Mouse (Mus musculus): Measurements from ENCODE around the gene Tead3. TPM values are rescaled to one million over a fixed set of nuclear protein-coding genes. Genes with fewer than 3 reads are reported as not detected.

Tead3 gene
- 5.3 and 6.6 TPM in 2 replicates for polyA plus RNA-seq (2015; fragmentation: Nextera tagmentation; extraction: Ambion mirVana)

DNA sequence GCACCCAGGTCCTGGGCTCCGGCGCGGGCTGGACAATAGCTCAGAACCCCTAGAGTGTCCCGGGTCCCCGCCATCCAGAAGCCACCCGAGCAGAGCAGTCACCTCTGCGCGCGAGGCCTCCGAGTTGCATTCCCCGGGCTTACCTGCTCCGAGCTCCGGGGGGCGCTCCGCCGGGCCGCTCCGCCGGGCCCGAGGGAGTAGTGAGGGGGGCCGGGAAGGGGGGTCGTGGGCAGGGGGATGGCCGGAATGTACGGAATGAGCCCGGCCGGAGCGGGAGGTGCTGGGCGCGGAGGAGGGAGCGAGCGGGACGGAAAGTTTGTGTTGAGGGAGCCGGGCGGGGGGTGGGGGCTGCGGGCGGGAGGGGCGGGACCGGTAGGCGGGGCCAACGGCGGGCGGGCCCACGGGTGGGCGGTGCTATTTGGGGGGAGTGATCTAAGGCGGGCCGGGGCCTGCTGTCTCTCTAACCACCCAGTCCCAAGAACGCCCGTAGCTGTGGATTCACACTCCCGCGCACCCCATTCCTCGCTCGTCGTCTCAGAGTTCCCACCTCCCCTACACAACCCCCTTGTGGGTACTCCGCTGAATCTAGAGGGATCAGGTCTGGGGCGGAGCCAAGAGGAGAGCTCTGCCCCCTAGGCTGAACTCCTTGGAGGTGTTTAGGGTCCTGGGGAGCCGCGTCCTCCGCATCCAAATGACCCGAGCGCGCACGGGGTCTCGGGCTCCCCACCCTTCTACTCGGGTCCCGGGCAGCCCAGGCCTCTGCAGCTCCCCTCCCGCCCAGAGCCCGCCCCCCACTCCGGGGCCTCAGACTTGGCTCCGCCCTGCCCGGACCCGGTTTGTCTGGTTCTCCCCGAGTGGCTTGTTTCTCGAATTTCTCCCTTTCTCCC lies at the start of gene Tead3:
Tead3 (minus strand) TSS at position 352 of the 887 bp plus-strand sequence.
- Histone ChIP-seq H3K9ac (peak within 1 kb of the TSS; percentile 94), H3K4me2 (peak within 1 kb of the TSS; percentile 98), H3K4me3 (peak within 1 kb of the TSS; percentile 93), H3K27me3 (peaks cover 27% of the 10 kb centered on the region), H3K9me3 (replicated peaks) (no peaks in the 10 kb centered on the region), H3K36me3 (no peaks in the 10 kb centered on the region), H3K27ac (peak within 1 kb of the TSS; percentile 96), H3K4me1 (replicated peaks) (peaks cover 41% of the 10 kb centered on the region)
- peak; percentile 81 for ATAC-seq (replicated peaks; ENCODE audit: insufficient number of reproducible peaks, insufficient read depth, low FRiP score, low read depth)
- WGBS, result under 1% methylated on average over 56 of the region's 73 CpGs

DNA sequence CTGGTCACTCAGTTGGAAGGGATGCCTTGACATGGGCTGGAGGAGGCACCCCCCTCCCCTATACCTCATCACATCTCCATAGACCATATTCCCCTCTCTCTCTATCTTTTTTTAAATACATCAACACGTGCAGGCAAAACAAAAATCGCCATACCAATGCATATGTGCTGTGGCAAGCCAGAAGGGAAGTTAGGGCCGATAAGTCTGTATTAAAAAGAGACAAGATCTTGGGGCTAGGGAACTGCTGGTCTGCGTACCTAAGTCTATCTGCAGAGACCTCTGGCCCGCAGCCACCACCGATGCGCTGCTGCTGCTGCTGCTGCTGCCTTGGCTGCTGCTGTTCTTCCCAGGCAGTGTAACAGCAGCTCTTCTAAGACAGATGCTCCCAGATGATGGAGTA lies 44.4 kb upstream of the Tead3 start:
- ATAC-seq (replicated peaks; ENCODE audit: insufficient number of reproducible peaks, insufficient read depth, low FRiP score, low read depth), result no peak
- H3K36me3 ChIP-seq, result peaks cover 18% of the 10 kb centered on the region; the same call in 1 of the 2 replicates
- no peak overlapping the region for H3K4me2 ChIP-seq
- no peaks in the 10 kb centered on the region for H3K9me3 ChIP-seq (replicated peaks)
- no peak overlapping the region for H3K4me3 ChIP-seq
- H3K4me1 ChIP-seq (replicated peaks), result peaks cover 7% of the 10 kb centered on the region
- WGBS, result 74% methylated on average over 7 of the region's 7 CpGs
- no peak overlapping the region for H3K9ac ChIP-seq
- H3K27ac ChIP-seq, result no peak overlapping the region
- H3K27me3 ChIP-seq, result 0 out of 2 replicates have a peak, but pooled peaks cover 7% of the 10 kb centered on the region

DNA sequence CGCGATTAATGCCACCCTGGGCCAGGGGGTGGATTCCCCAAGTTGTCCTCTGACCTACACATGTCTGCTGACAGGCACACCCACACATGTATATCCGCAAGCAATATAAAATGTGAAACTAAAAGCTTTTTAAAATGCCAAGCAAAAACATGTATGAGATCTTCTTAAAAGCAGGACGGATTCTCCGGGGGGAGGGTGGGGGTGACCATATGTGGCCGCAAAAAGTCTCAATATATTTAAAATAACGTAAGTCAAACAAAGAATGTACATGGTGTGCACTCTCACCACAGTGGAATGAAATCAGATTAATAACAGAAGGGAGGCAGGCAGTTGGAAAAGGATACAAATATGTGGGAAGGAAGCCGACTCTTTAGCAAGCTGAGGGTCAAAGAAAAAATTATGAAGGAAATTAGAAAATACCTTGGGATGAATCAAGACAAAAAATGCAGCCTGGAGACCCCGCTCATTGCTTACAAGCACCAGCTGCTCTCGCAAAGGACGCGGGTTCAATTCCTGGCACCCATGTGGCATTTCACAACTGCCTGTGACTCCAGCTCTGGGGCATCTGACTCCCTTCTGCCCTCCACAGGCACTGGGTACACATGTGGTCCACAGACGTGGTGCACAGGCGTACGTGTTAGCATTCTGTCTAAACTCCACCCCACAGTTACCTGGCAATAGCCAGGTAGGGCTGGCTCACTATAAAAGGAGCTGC lies 43.6 kb upstream of the Tead3 start:
- WGBS, result 76% methylated on average over 15 of the region's 15 CpGs
- peaks cover 10% of the 10 kb centered on the region for H3K27me3 ChIP-seq
- H3K9ac ChIP-seq, result no peak overlapping the region
- H3K4me1 ChIP-seq (replicated peaks), result peaks cover 7% of the 10 kb centered on the region
- peaks cover 16% of the 10 kb centered on the region; the same call in 1 of the 2 replicates for H3K36me3 ChIP-seq
- H3K27ac ChIP-seq, result no peak overlapping the region
- no peak overlapping the region for H3K4me3 ChIP-seq
- ATAC-seq (replicated peaks; ENCODE audit: insufficient number of reproducible peaks, insufficient read depth, low FRiP score, low read depth), result no peak
- no peaks in the 10 kb centered on the region for H3K9me3 ChIP-seq (replicated peaks)
- no peak overlapping the region for H3K4me2 ChIP-seq

DNA sequence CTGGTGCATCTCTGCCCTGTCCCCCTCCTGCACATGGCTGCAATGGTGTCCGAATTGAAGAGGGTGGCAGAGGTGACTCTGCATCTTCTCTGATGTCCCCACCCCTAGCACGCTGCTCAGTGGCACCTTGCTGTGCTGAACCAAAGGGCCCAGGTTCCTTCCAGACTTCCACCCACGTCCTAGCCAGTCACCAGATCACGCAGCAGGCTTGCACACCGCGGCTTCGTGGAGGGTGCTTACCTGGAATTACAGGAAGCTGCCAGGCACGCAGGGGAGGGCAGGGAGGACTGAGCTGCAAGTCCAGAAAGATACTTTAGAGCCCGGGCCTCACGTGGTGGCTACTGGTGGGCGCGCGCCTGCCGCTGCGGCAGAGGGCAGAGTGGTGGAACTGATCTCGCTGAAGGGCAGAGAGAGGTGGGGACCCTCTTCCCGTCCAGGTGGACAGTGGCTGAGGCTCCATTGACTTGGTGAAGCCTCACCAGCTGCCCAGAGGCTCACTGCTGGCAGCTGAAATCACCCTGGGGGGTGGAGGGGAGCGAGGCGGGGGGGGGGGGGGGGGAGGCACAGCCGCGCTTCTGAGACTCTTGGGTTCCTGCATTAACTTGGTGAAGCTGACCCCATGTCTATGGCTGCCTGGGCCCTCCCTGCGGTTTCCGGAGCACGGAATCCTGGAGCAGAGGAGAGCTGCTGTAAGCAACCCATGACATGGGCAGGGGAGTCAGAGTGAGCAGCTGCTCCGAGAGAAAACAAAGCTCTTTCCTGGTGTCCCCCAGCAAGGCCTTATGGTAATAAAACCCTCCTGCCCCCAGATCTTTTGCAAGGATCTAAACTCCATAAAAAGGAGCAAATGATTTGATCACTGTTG lies 41.2 kb upstream of the Tead3 start:
- H3K9ac ChIP-seq, result no peak overlapping the region
- no peaks in the 10 kb centered on the region for H3K9me3 ChIP-seq (replicated peaks)
- peak overlapping the region; percentile 50 for H3K4me2 ChIP-seq
- peaks cover 7% of the 10 kb centered on the region for H3K4me1 ChIP-seq (replicated peaks)
- WGBS, result 5% methylated on average over 23 of the region's 25 CpGs
- H3K36me3 ChIP-seq, result no peaks in the 10 kb centered on the region
- H3K27ac ChIP-seq, result no peak overlapping the region
- no peak for ATAC-seq (replicated peaks; ENCODE audit: insufficient number of reproducible peaks, insufficient read depth, low FRiP score, low read depth)
- H3K4me3 ChIP-seq, result 0 out of 2 replicates have a peak overlapping the region, but pooled peaks have one; percentile 5
- H3K27me3 ChIP-seq, result peaks cover 31% of the 10 kb centered on the region

DNA sequence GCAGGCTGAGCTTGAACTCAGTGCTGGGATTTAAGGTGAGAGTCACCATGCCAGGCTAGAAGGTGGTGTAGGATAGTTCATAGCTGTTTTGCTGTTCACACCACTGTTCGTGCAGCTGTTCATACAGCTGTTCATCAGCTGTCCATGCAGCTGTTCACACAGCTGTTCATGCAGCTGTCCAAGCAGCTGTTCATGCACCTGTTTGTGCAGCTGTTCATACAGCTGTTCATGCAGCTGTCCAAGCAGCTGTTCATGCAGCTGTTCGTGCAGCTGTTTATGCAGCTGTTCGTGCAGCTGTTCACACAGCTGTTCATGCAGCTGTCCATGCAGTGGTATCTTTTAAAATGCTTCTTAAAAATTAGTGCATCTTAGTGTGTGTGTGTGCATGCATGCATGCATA lies 37.9 kb upstream of the Tead3 start:
- WGBS, result 71% methylated on average over 3 of the region's 3 CpGs
- peaks cover 11% of the 10 kb centered on the region for H3K4me1 ChIP-seq (replicated peaks)
- H3K27me3 ChIP-seq, result peaks cover 40% of the 10 kb centered on the region
- no peaks in the 10 kb centered on the region for H3K36me3 ChIP-seq
- H3K4me2 ChIP-seq, result no peak overlapping the region
- H3K9me3 ChIP-seq (replicated peaks), result no peaks in the 10 kb centered on the region
- H3K27ac ChIP-seq, result no peak overlapping the region
- no peak for ATAC-seq (replicated peaks; ENCODE audit: insufficient number of reproducible peaks, insufficient read depth, low FRiP score, low read depth)
- H3K9ac ChIP-seq, result no peak overlapping the region
- H3K4me3 ChIP-seq, result no peak overlapping the region

DNA sequence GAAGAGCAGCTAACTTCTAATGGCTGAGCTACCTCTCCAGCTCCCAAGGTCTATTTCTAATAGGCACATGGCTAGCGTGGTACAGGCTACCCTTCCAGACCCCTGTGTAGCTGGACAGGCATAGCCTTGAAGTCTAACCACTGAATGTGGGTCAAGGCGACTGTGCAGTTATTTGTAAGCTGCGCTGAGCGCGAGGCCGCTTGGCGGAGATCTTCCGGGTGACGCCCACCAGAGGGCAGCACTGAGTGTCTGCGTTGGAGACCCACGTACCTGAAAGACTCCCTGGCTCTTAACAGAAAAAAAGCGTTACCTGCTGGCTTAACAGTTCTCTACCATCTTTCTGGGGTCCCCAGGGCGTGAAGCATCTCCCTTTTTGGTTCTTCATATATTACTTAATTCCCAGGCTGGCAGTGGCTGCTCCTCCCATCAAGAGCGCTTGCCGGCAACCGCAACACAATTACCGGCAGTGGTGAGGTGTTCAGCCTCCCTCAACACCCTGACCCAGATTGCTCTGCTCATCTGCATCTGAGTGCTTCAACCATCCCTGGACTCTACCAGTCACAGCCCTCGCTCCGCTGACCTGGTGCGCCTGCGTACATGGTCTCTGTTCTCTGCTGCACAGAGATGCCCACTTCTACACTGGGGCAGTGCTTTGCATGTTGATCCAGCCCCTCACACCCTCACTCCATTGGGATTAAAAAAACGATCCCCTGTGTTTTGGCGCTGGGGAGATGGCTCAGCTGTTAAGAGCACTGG lies 35.7 kb upstream of the Tead3 start:
- Histone ChIP-seq H3K36me3 (no peaks in the 10 kb centered on the region), H3K4me1 (replicated peaks) (peaks cover 4% of the 10 kb centered on the region; the same call in 1 of the 2 replicates), H3K4me2 (peak overlapping the region; percentile 42), H3K4me3 (peak overlapping the region; percentile 5; the same call in 1 of the 2 replicates), H3K27ac (no peak overlapping the region), H3K9me3 (replicated peaks) (no peaks in the 10 kb centered on the region), H3K27me3 (peaks cover 37% of the 10 kb centered on the region), H3K9ac (no peak overlapping the region)
- 5% methylated on average over 23 of the region's 23 CpGs for WGBS
- ATAC-seq (replicated peaks; ENCODE audit: insufficient number of reproducible peaks, insufficient read depth, low FRiP score, low read depth), result peak; percentile 50; the same call in 1 of the 2 replicates

DNA sequence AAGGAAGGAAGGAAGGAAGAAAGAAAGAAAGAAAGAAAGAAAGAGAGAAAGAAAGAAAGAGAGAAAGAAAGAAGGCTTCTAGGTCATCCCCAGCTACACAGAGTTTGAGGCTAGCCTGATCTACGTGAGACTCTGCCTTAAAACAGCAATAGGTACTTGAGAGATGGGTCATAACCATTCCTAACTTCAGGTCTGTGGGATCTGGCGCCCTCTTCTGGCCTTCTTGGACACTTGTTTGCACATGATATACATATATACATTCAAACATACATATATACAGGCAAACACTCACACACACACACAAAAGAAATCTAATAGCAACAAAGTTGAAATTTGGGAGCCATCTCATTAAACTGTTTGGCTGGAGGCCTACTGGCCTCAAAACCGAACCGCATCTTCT lies 33.7 kb upstream of the Tead3 start:
- Histone ChIP-seq H3K4me3 (no peak overlapping the region), H3K27ac (no peak overlapping the region), H3K9ac (no peak overlapping the region), H3K36me3 (no peaks in the 10 kb centered on the region), H3K9me3 (replicated peaks) (no peaks in the 10 kb centered on the region), H3K27me3 (peaks cover 31% of the 10 kb centered on the region), H3K4me2 (no peak overlapping the region), H3K4me1 (replicated peaks) (peaks cover 4% of the 10 kb centered on the region; the same call in 1 of the 2 replicates)
- WGBS, result 67% methylated on average over 4 of the region's 4 CpGs
- ATAC-seq (replicated peaks; ENCODE audit: insufficient number of reproducible peaks, insufficient read depth, low FRiP score, low read depth), result no peak

DNA sequence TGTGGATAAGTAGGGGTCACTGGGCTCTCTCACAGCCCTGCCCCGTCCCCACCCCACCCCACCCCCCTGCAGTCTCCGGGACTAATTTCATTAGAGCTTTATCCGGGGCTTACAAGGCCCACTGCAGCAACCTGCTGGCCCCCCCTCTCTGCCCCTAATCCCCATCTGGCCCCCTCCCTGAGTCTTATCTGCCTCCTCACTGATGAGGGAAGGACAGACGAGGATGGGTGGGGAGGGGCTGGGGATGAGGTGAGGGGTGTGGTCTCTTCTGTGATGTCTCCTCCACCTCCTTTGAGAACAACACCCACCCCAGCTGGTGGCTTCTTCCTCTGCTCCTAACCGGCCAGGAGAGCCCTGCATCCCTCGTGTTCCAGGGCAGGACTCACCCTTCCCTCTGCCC lies 29.6 kb upstream of the Tead3 start:
- H3K27ac ChIP-seq, result no peak overlapping the region
- ATAC-seq (replicated peaks; ENCODE audit: insufficient number of reproducible peaks, insufficient read depth, low FRiP score, low read depth), result no peak
- H3K4me1 ChIP-seq (replicated peaks), result peaks cover 6% of the 10 kb centered on the region

DNA sequence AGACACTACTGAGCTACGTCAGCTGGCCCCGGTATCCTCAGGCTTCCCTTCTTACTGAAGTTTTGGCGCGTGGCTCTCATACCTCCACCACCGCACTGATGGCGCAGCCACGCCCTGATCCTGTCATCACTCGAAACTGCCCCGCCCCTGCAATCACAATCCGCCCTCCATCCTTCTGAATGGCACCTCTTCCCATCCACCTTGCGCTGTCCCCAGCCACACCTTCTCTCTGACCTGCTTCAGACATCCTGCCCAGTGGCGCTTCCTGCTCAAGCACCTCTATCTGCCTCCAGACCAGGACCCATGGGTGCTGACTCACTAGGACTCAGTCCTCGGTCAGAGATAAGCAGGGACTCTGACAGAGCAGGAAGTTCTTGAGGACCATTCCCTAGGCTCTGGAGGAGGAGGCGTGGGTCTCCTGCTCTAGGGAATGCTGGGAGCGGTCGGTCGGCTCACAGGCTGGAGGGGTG lies 25.0 kb upstream of the Tead3 start:
- Histone ChIP-seq H3K4me1 (replicated peaks) (peaks cover 6% of the 10 kb centered on the region), H3K4me2 (no peak overlapping the region), H3K4me3 (no peak overlapping the region), H3K9ac (no peak overlapping the region), H3K27ac (no peak overlapping the region), H3K36me3 (no peaks in the 10 kb centered on the region), H3K9me3 (replicated peaks) (no peaks in the 10 kb centered on the region), H3K27me3 (peaks cover 32% of the 10 kb centered on the region)
- ATAC-seq (replicated peaks; ENCODE audit: insufficient number of reproducible peaks, insufficient read depth, low FRiP score, low read depth), result no peak
- WGBS, result 8% methylated on average over 17 of the region's 17 CpGs

More for the DNA sequence above, 29.6 kb upstream of the Tead3 start:
- no peak overlapping the region for H3K9ac ChIP-seq
- WGBS, result 5% methylated on average over 6 of the region's 6 CpGs
- no peaks in the 10 kb centered on the region for H3K9me3 ChIP-seq (replicated peaks)
- H3K4me2 ChIP-seq, result no peak overlapping the region
- no peaks in the 10 kb centered on the region for H3K36me3 ChIP-seq
- H3K4me3 ChIP-seq, result no peak overlapping the region
- peaks cover 14% of the 10 kb centered on the region for H3K27me3 ChIP-seq

DNA sequence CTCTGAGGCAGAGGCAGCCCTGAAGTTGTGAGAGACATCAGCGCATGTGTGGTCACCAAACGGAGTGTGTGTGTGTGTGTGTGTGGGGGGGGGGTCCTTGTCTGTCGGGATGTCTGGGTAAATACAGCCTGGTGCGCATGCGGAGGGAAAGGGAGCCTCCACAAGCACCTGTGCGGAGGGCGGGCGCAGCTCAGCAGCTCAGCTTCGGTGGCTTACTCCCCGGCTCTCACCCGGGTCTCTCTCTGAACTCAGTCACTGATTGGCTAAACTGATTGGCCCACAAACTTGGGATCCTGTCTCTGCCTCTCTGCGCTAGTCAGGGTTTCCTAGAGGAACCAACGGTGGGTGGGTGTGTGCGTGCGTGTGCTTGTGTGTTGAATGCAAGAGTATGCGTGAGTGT lies 23.9 kb upstream of the Tead3 start:
- Histone ChIP-seq H3K4me1 (replicated peaks) (peaks cover 6% of the 10 kb centered on the region), H3K9me3 (replicated peaks) (no peaks in the 10 kb centered on the region), H3K4me3 (no peak overlapping the region), H3K27me3 (peaks cover 32% of the 10 kb centered on the region), H3K9ac (no peak overlapping the region), H3K4me2 (no peak overlapping the region), H3K27ac (no peak overlapping the region), H3K36me3 (no peaks in the 10 kb centered on the region)
- no peak for ATAC-seq (replicated peaks; ENCODE audit: insufficient number of reproducible peaks, insufficient read depth, low FRiP score, low read depth)
- WGBS, result 16% methylated on average over 16 of the region's 16 CpGs
